Mouse (Mus musculus) olfactory bulb, adult 2 months (tissue): ENCODE data around the gene Wipf3.

Source experiments
- CTCF ChIP-seq: fragments of 200-500 bp; IDR thresholded peaks from 2 replicates; pipeline ENCODE4 v1.5.1; 2012; ENCODE audit warnings: low read depth, mild to moderate bottlenecking, low read length, moderate library complexity; ENCODE audit not compliant: insufficient read depth
- POLR2A ChIP-seq: fragments of 200-500 bp; IDR thresholded peaks from 2 replicates; pipeline ENCODE4 v1.6.1; 2012; ENCODE audit warnings: mild to moderate bottlenecking, low read depth, low read length, moderate library complexity; ENCODE audit not compliant: insufficient read depth

- TF ChIP-seq CTCF (no peak), POLR2A (no peak)
Observed at GRCm38 (mm10) chr6:54432806-54433545, 3.6 kb downstream of the Wipf3 start.
